8 mouse cellular contexts compared by ENCODE assay signal in the genomic region with DNA sequence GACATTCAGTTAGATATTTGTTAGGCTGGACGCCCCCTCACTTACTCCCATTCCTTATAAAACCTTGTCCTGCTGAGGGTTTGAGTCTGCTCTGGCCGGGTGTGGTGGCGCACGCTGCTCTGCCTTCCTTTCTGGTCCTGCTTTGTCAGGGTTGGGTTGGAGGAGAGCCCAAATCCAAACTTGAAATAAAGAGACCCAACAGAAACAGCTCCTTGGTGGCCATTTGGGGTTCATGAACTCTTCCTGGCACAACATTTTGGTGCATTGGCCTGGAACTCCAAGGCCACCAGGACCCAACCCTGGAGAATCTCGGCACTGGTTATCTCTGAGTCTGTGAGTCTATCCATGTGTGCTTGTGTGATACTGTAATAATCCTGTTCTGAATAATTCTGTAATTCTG. TPM values are rescaled to one million over a fixed set of nuclear protein-coding genes. Genes with fewer than 3 reads are reported as not detected.
DNase-seq lines count a peak whose midpoint lies in the region; ATAC-seq lines count a peak whose summit lies in the region.

No protein-coding gene starts in this region.

- no peak for ATAC-seq in heart, embryonic 12.5 days (ENCODE audit: insufficient number of reproducible peaks, low FRiP score)
- ATAC-seq in limb, embryonic 13.5 days (ENCODE audit: low FRiP score, low read depth): no peak
- ATAC-seq in neural tube, embryonic 14.5 days (ENCODE audit: low read depth): 0 out of 2 replicates have a peak, but pooled peaks have one; percentile 1
- no peak for ATAC-seq in megakaryocyte progenitor cell, adult 5-6 weeks (replicated peaks; ENCODE audit: poor library complexity)

- peak overlapping the region; percentile 81 for H3K4me2 ChIP-seq in heart, embryonic 12.5 days
- H3K4me2 ChIP-seq in limb, embryonic 13.5 days (replicated peaks): peak overlapping the region; percentile 71
- peak overlapping the region; percentile 70 for H3K4me2 ChIP-seq in neural tube, embryonic 14.5 days (ENCODE audit: low read depth, low read length)

- 60% methylated on average over 5 of the region's 5 CpGs for WGBS in heart, embryonic 12.5 days
- 68% methylated on average over 5 of the region's 5 CpGs for WGBS in limb, embryonic 13.5 days
- WGBS in neural tube, embryonic 14.5 days: 74% methylated on average over 5 of the region's 5 CpGs

- peaks cover 21% of the 10 kb centered on the region for H3K4me1 ChIP-seq in heart, embryonic 12.5 days (replicated peaks)
- peaks cover 24% of the 10 kb centered on the region for H3K4me1 ChIP-seq in limb, embryonic 13.5 days
- peaks cover 9% of the 10 kb centered on the region; the same call in 1 of the 2 replicates for H3K4me1 ChIP-seq in neural tube, embryonic 14.5 days (ENCODE audit: control insufficient read depth, insufficient read depth, low read length)

- DNase-seq in adrenal gland, postnatal 14 days: peak; percentile 42
- no peak for DNase-seq in adrenal gland, adult 8-10 months
- peak; percentile 19 for DNase-seq in ovary, postnatal 36 days (ENCODE audit: low spot score)
- DNase-seq in ovary, postnatal 14 days (ENCODE audit: low spot score): no peak

- no peaks in the 10 kb centered on the region for H3K9me3 ChIP-seq in heart, embryonic 12.5 days (replicated peaks)
- no peaks in the 10 kb centered on the region for H3K9me3 ChIP-seq in limb, embryonic 13.5 days
- H3K9me3 ChIP-seq in neural tube, embryonic 14.5 days (ENCODE audit: control insufficient read depth, low read length): no peaks in the 10 kb centered on the region

- H3K9ac ChIP-seq in heart, embryonic 12.5 days: peak overlapping the region; percentile 91
- peak overlapping the region; percentile 84 for H3K9ac ChIP-seq in limb, embryonic 13.5 days
- H3K9ac ChIP-seq in neural tube, embryonic 14.5 days (replicated peaks; ENCODE audit: low read depth, low read length): peak overlapping the region; percentile 72

- no peaks in the 10 kb centered on the region for H3K36me3 ChIP-seq in heart, embryonic 12.5 days
- H3K36me3 ChIP-seq in limb, embryonic 13.5 days: no peaks in the 10 kb centered on the region
- no peaks in the 10 kb centered on the region for H3K36me3 ChIP-seq in neural tube, embryonic 14.5 days (ENCODE audit: control insufficient read depth, insufficient read depth, low read length)

- H3K27ac ChIP-seq in heart, embryonic 12.5 days (ENCODE audit: poor library complexity, severe bottlenecking): peak overlapping the region; percentile 98
- H3K27ac ChIP-seq in limb, embryonic 13.5 days: peak overlapping the region; percentile 90
- H3K27ac ChIP-seq in neural tube, embryonic 14.5 days (ENCODE audit: low read depth, low read length): peak overlapping the region; percentile 90; the same call in 1 of the 2 replicates

- H3K4me3 ChIP-seq in heart, embryonic 12.5 days: peak overlapping the region; percentile 78
- peak overlapping the region; percentile 60 for H3K4me3 ChIP-seq in limb, embryonic 13.5 days
- peak overlapping the region; percentile 67 for H3K4me3 ChIP-seq in neural tube, embryonic 14.5 days (ENCODE audit: low read depth, low read length)

- no peaks in the 10 kb centered on the region for H3K27me3 ChIP-seq in heart, embryonic 12.5 days (replicated peaks)
- H3K27me3 ChIP-seq in limb, embryonic 13.5 days: no peaks in the 10 kb centered on the region
- no peaks in the 10 kb centered on the region for H3K27me3 ChIP-seq in neural tube, embryonic 14.5 days (ENCODE audit: control insufficient read depth, insufficient read depth, low read length)

RNA-seq across cellular contexts. Expression of gene Zfp52, which starts 3.7 kb away (rescaled TPM):
- 30.6 and 31.5 TPM in 2 replicates for total RNA-seq in adrenal gland, postnatal 14 days (2021)
- total RNA-seq in adrenal gland, adult 8-10 months (2022): 10 to 100 TPM; 29.8 to 42.1 (median 33.2) TPM
- polyA plus RNA-seq in heart, embryonic 12.5 days (2016; fragmentation: Nextera tagmentation; extraction: Ambion mirVana): 2.6 and 2.9 TPM in 2 replicates
- 4.9 and 5.1 TPM in 2 replicates for polyA plus RNA-seq in limb, embryonic 13.5 days (2015; fragmentation: Nextera tagmentation; extraction: Ambion mirVana)
- 1.5 and 2.3 TPM in 2 replicates for polyA plus RNA-seq in neural tube, embryonic 14.5 days (2014; fragmentation: Nextera tagmentation; extraction: Ambion mirVana)
- 32.2 and 33.6 TPM in 2 replicates for total RNA-seq in megakaryocyte progenitor cell, adult 5-6 weeks (2015)
- total RNA-seq in megakaryocyte progenitor cell, adult 5-6 weeks (2017): 25.4 and 42.3 TPM in 2 replicates

RNA-seq across cellular contexts. Expression of gene Zfp948, which starts 35.2 kb away (rescaled TPM):
- total RNA-seq in adrenal gland, postnatal 14 days (2021): 10.2 and 12.9 TPM in 2 replicates
- total RNA-seq in adrenal gland, adult 8-10 months (2022): 10 to 100 TPM in 1 of 4 experiments, 1 to 10 TPM in 3; 6.8 to 12.5 (median 9.1) TPM
- 14.4 and 15.1 TPM in 2 replicates for polyA plus RNA-seq in heart, embryonic 12.5 days (2016; fragmentation: Nextera tagmentation; extraction: Ambion mirVana)
- 16.9 and 17.9 TPM in 2 replicates for polyA plus RNA-seq in limb, embryonic 13.5 days (2015; fragmentation: Nextera tagmentation; extraction: Ambion mirVana)
- polyA plus RNA-seq in neural tube, embryonic 14.5 days (2014; fragmentation: Nextera tagmentation; extraction: Ambion mirVana): 23.7 and 27.1 TPM in 2 replicates
- total RNA-seq in megakaryocyte progenitor cell, adult 5-6 weeks (2015): 4.3 TPM in 2 replicates
- 2.0 and 3.3 TPM in 2 replicates for total RNA-seq in megakaryocyte progenitor cell, adult 5-6 weeks (2017)

RNA-seq across cellular contexts. Expression of gene Zfp53, which starts 42.8 kb away (rescaled TPM):
- total RNA-seq in adrenal gland, postnatal 14 days (2021): 4.8 and 5.6 TPM in 2 replicates
- 1 to 10 TPM; 3.0 to 3.8 (median 3.4) TPM for total RNA-seq in adrenal gland, adult 8-10 months (2022)
- 5.6 and 5.9 TPM in 2 replicates for polyA plus RNA-seq in heart, embryonic 12.5 days (2016; fragmentation: Nextera tagmentation; extraction: Ambion mirVana)
- 12.4 TPM in 2 replicates for polyA plus RNA-seq in limb, embryonic 13.5 days (2015; fragmentation: Nextera tagmentation; extraction: Ambion mirVana)
- polyA plus RNA-seq in neural tube, embryonic 14.5 days (2014; fragmentation: Nextera tagmentation; extraction: Ambion mirVana): 9.6 and 10.4 TPM in 2 replicates
- total RNA-seq in megakaryocyte progenitor cell, adult 5-6 weeks (2015): 14.5 and 18.7 TPM in 2 replicates
- 11.6 and 13.9 TPM in 2 replicates for total RNA-seq in megakaryocyte progenitor cell, adult 5-6 weeks (2017)

Comparison
In these comparisons a context has a peak if more than half of its experiments do, and no peak if none do; other contexts are left out.
1. DNase-seq: peak in adrenal gland, postnatal 14 days (single experiment) and ovary, postnatal 36 days (single experiment); none in adrenal gland, adult 8-10 months (single experiment) and ovary, postnatal 14 days (single experiment).
2. Peak in every context shown above with its lines, with median percentiles within 50 percentile points of each other: H3K27ac ChIP-seq, H3K4me2 ChIP-seq, H3K4me3 ChIP-seq and H3K9ac ChIP-seq.